Mouse (Mus musculus): Measurements from ENCODE around the gene Dab2ip. TPM values are rescaled to one million over a fixed set of nuclear protein-coding genes. Genes with fewer than 3 reads are reported as not detected.

Gene Dab2ip
- polyA plus RNA-seq, 1 experiment from 2014 or later: 33.2 TPM

- no peak overlapping the region for H3K9ac ChIP-seq (ENCODE audit: low read depth, low read length)
- peak; percentile 41; the same call in 1 of the 2 replicates for ATAC-seq
- no peak overlapping the region for H3K4me3 ChIP-seq (ENCODE audit: low read depth, low read length)
- no peaks in the 10 kb centered on the region for H3K27me3 ChIP-seq (ENCODE audit: control insufficient read depth, insufficient read depth, low read depth, low read length)
- no peaks in the 10 kb centered on the region for H3K9me3 ChIP-seq (replicated peaks; ENCODE audit: control insufficient read depth, low read length, poor library complexity, severe bottlenecking)
- no peak overlapping the region for H3K4me2 ChIP-seq (ENCODE audit: low read length)
- H3K27ac ChIP-seq (ENCODE audit: low read length): peak overlapping the region; percentile 31
- 48% methylated on average over 11 of the region's 11 CpGs for WGBS
- no peaks in the 10 kb centered on the region for H3K36me3 ChIP-seq (ENCODE audit: control insufficient read depth, insufficient read depth, low read length)
- peaks cover 21% of the 10 kb centered on the region for H3K4me1 ChIP-seq (ENCODE audit: control insufficient read depth, insufficient read depth, low read length)
Measured at GRCm38 (mm10) chr2:35627298-35627898, 69.3 kb downstream of the Dab2ip start.

- Histone ChIP-seq H3K27me3 (ENCODE audit: control insufficient read depth, insufficient read depth, low read depth, low read length) (no peaks in the 10 kb centered on the region), H3K4me2 (ENCODE audit: low read length) (no peak overlapping the region), H3K9me3 (replicated peaks; ENCODE audit: control insufficient read depth, low read length, poor library complexity, severe bottlenecking) (no peaks in the 10 kb centered on the region), H3K36me3 (ENCODE audit: control insufficient read depth, insufficient read depth, low read length) (no peaks in the 10 kb centered on the region), H3K4me3 (ENCODE audit: low read depth, low read length) (no peak overlapping the region), H3K4me1 (ENCODE audit: control insufficient read depth, insufficient read depth, low read length) (peaks cover 21% of the 10 kb centered on the region), H3K27ac (ENCODE audit: low read length) (peak overlapping the region; percentile 31), H3K9ac (ENCODE audit: low read depth, low read length) (no peak overlapping the region)
- WGBS: 47% methylated on average over 7 of the region's 7 CpGs
- ATAC-seq: no peak
Measured at GRCm38 (mm10) chr2:35628052-35628451, 70.0 kb downstream of the Dab2ip start.

- Histone ChIP-seq H3K4me2 (ENCODE audit: low read length) (no peak overlapping the region), H3K27me3 (ENCODE audit: control insufficient read depth, insufficient read depth, low read depth, low read length) (no peaks in the 10 kb centered on the region), H3K9me3 (replicated peaks; ENCODE audit: control insufficient read depth, low read length, poor library complexity, severe bottlenecking) (no peaks in the 10 kb centered on the region), H3K36me3 (ENCODE audit: control insufficient read depth, insufficient read depth, low read length) (no peaks in the 10 kb centered on the region), H3K9ac (ENCODE audit: low read depth, low read length) (no peak overlapping the region), H3K4me1 (ENCODE audit: control insufficient read depth, insufficient read depth, low read length) (peaks cover 18% of the 10 kb centered on the region), H3K4me3 (ENCODE audit: low read depth, low read length) (no peak overlapping the region), H3K27ac (ENCODE audit: low read length) (peak overlapping the region; percentile 31; the same call in 1 of the 2 replicates)
- 83% methylated on average over 4 of the region's 4 CpGs for WGBS
- no peak for ATAC-seq
Measured at GRCm38 (mm10) chr2:35628656-35629055, 70.6 kb downstream of the Dab2ip start.

GRCm38 (mm10) chr2:35629126-35629525 is 71.1 kb downstream of the Dab2ip start:
- no peak overlapping the region for H3K4me2 ChIP-seq (ENCODE audit: low read length)
- no peaks in the 10 kb centered on the region for H3K27me3 ChIP-seq (ENCODE audit: control insufficient read depth, insufficient read depth, low read depth, low read length)
- peaks cover 18% of the 10 kb centered on the region for H3K4me1 ChIP-seq (ENCODE audit: control insufficient read depth, insufficient read depth, low read length)
- H3K9me3 ChIP-seq (replicated peaks; ENCODE audit: control insufficient read depth, low read length, poor library complexity, severe bottlenecking): no peaks in the 10 kb centered on the region
- no peak overlapping the region for H3K9ac ChIP-seq (ENCODE audit: low read depth, low read length)
- ATAC-seq: no peak
- H3K36me3 ChIP-seq (ENCODE audit: control insufficient read depth, insufficient read depth, low read length): no peaks in the 10 kb centered on the region
- H3K27ac ChIP-seq (ENCODE audit: low read length): no peak overlapping the region
- 93% methylated on average over 5 of the region's 8 CpGs for WGBS
- H3K4me3 ChIP-seq (ENCODE audit: low read depth, low read length): no peak overlapping the region

GRCm38 (mm10) chr2:35633392-35633791 is 75.3 kb downstream of the Dab2ip start:
- Histone ChIP-seq H3K9ac (ENCODE audit: low read depth, low read length) (no peak overlapping the region), H3K4me1 (ENCODE audit: control insufficient read depth, insufficient read depth, low read length) (peaks cover 14% of the 10 kb centered on the region), H3K27me3 (ENCODE audit: control insufficient read depth, insufficient read depth, low read depth, low read length) (no peaks in the 10 kb centered on the region), H3K4me3 (ENCODE audit: low read depth, low read length) (no peak overlapping the region), H3K27ac (ENCODE audit: low read length) (no peak overlapping the region), H3K9me3 (replicated peaks; ENCODE audit: control insufficient read depth, low read length, poor library complexity, severe bottlenecking) (no peaks in the 10 kb centered on the region), H3K36me3 (ENCODE audit: control insufficient read depth, insufficient read depth, low read length) (no peaks in the 10 kb centered on the region), H3K4me2 (ENCODE audit: low read length) (no peak overlapping the region)
- 85% methylated on average over 4 of the region's 4 CpGs for WGBS
- no peak for ATAC-seq

GRCm38 (mm10) chr2:35634963-35635362 is 76.9 kb downstream of the Dab2ip start:
- H3K36me3 ChIP-seq (ENCODE audit: control insufficient read depth, insufficient read depth, low read length): no peaks in the 10 kb centered on the region
- H3K9me3 ChIP-seq (replicated peaks; ENCODE audit: control insufficient read depth, low read length, poor library complexity, severe bottlenecking): no peaks in the 10 kb centered on the region
- H3K4me3 ChIP-seq (ENCODE audit: low read depth, low read length): no peak overlapping the region
- WGBS: 90% methylated on average over 4 of the region's 4 CpGs
- H3K4me2 ChIP-seq (ENCODE audit: low read length): no peak overlapping the region
- H3K4me1 ChIP-seq (ENCODE audit: control insufficient read depth, insufficient read depth, low read length): peaks cover 14% of the 10 kb centered on the region
- no peak for ATAC-seq
- H3K27me3 ChIP-seq (ENCODE audit: control insufficient read depth, insufficient read depth, low read depth, low read length): no peaks in the 10 kb centered on the region
- no peak overlapping the region for H3K27ac ChIP-seq (ENCODE audit: low read length)
- no peak overlapping the region for H3K9ac ChIP-seq (ENCODE audit: low read depth, low read length)

GRCm38 (mm10) chr2:35635541-35635940 is 77.5 kb downstream of the Dab2ip start:
- WGBS: 76% methylated on average over 4 of the region's 4 CpGs
- no peak overlapping the region for H3K4me2 ChIP-seq (ENCODE audit: low read length)
- H3K27me3 ChIP-seq (ENCODE audit: control insufficient read depth, insufficient read depth, low read depth, low read length): no peaks in the 10 kb centered on the region
- H3K27ac ChIP-seq (ENCODE audit: low read length): no peak overlapping the region
- no peaks in the 10 kb centered on the region for H3K9me3 ChIP-seq (replicated peaks; ENCODE audit: control insufficient read depth, low read length, poor library complexity, severe bottlenecking)
- no peak overlapping the region for H3K4me3 ChIP-seq (ENCODE audit: low read depth, low read length)
- no peaks in the 10 kb centered on the region for H3K36me3 ChIP-seq (ENCODE audit: control insufficient read depth, insufficient read depth, low read length)
- H3K4me1 ChIP-seq (ENCODE audit: control insufficient read depth, insufficient read depth, low read length): peaks cover 14% of the 10 kb centered on the region
- H3K9ac ChIP-seq (ENCODE audit: low read depth, low read length): no peak overlapping the region
- no peak for ATAC-seq

GRCm38 (mm10) chr2:35637880-35638535 is 79.9 kb downstream of the Dab2ip start:
- Histone ChIP-seq H3K4me2 (ENCODE audit: low read length) (peak overlapping the region; percentile 37; the same call in 1 of the 2 replicates), H3K4me3 (ENCODE audit: low read depth, low read length) (no peak overlapping the region), H3K9ac (ENCODE audit: low read depth, low read length) (no peak overlapping the region), H3K27me3 (ENCODE audit: control insufficient read depth, insufficient read depth, low read depth, low read length) (no peaks in the 10 kb centered on the region), H3K27ac (ENCODE audit: low read length) (peak overlapping the region; percentile 81), H3K36me3 (ENCODE audit: control insufficient read depth, insufficient read depth, low read length) (no peaks in the 10 kb centered on the region), H3K4me1 (ENCODE audit: control insufficient read depth, insufficient read depth, low read length) (peaks cover 14% of the 10 kb centered on the region), H3K9me3 (replicated peaks; ENCODE audit: control insufficient read depth, low read length, poor library complexity, severe bottlenecking) (no peaks in the 10 kb centered on the region)
- 41% methylated on average over 13 of the region's 13 CpGs for WGBS
- ATAC-seq: peak; percentile 84

- H3K9ac ChIP-seq (ENCODE audit: low read depth, low read length): no peak overlapping the region
- no peaks in the 10 kb centered on the region for H3K27me3 ChIP-seq (ENCODE audit: control insufficient read depth, insufficient read depth, low read depth, low read length)
- H3K36me3 ChIP-seq (ENCODE audit: control insufficient read depth, insufficient read depth, low read length): no peaks in the 10 kb centered on the region
- WGBS: 91% methylated on average over 2 of the region's 2 CpGs
- H3K4me3 ChIP-seq (ENCODE audit: low read depth, low read length): no peak overlapping the region
- H3K9me3 ChIP-seq (replicated peaks; ENCODE audit: control insufficient read depth, low read length, poor library complexity, severe bottlenecking): no peaks in the 10 kb centered on the region
- ATAC-seq: no peak
- no peak overlapping the region for H3K4me2 ChIP-seq (ENCODE audit: low read length)
- peaks cover 14% of the 10 kb centered on the region for H3K4me1 ChIP-seq (ENCODE audit: control insufficient read depth, insufficient read depth, low read length)
- H3K27ac ChIP-seq (ENCODE audit: low read length): no peak overlapping the region
Measured at GRCm38 (mm10) chr2:35639799-35640198, 81.7 kb downstream of the Dab2ip start.
